Mouse (Mus musculus) kidney, adult 9 months (tissue): Measurements from ENCODE around the gene Meis1.

Source experiments
- DNase-seq: peaks from one replicate; pipeline ENCODE4 v3.0.0; 2022

The Meis1 gene

GRCm38 (mm10) chr11:19014113-19014440 lies 4.7 kb downstream of the Meis1 start:
- no peak for DNase-seq

GRCm38 (mm10) chr11:19013141-19014112 lies 5.4 kb downstream of the Meis1 start:
- no peak for DNase-seq

- DNase-seq: no peak
Observed at GRCm38 (mm10) chr11:19012463-19013115, 6.2 kb downstream of the Meis1 start.

GRCm38 (mm10) chr11:19012001-19012400 lies 6.8 kb downstream of the Meis1 start:
- no peak for DNase-seq

- no peak for DNase-seq
Observed at GRCm38 (mm10) chr11:19011108-19011805, 7.5 kb downstream of the Meis1 start.

- no peak for DNase-seq
Observed at GRCm38 (mm10) chr11:19010396-19010811, 8.4 kb downstream of the Meis1 start.

GRCm38 (mm10) chr11:19009536-19010395 lies 9.0 kb downstream of the Meis1 start:
- no peak for DNase-seq

GRCm38 (mm10) chr11:19008610-19009384 lies 10.0 kb downstream of the Meis1 start:
- DNase-seq: no peak

- DNase-seq: no peak
Observed at GRCm38 (mm10) chr11:19007541-19008424, 11.0 kb downstream of the Meis1 start.

GRCm38 (mm10) chr11:19007068-19007467 lies 11.7 kb downstream of the Meis1 start:
- DNase-seq: no peak

GRCm38 (mm10) chr11:19005913-19006693 lies 12.7 kb downstream of the Meis1 start:
- no peak for DNase-seq

- DNase-seq: no peak
Observed at GRCm38 (mm10) chr11:19005007-19005912, 13.5 kb downstream of the Meis1 start.

- no peak for DNase-seq
Observed at GRCm38 (mm10) chr11:19003066-19003465, 15.7 kb downstream of the Meis1 start.

- no peak for DNase-seq
Observed at GRCm38 (mm10) chr11:18996767-18997166, 22.0 kb downstream of the Meis1 start.

GRCm38 (mm10) chr11:18996289-18996688 lies 22.5 kb downstream of the Meis1 start:
- DNase-seq: no peak

- DNase-seq: no peak
Observed at GRCm38 (mm10) chr11:18992796-18993195, 26.0 kb downstream of the Meis1 start.

GRCm38 (mm10) chr11:18990244-18990677 lies 28.5 kb downstream of the Meis1 start:
- DNase-seq: no peak

- DNase-seq: no peak
Observed at GRCm38 (mm10) chr11:18989669-18990243, 29.0 kb downstream of the Meis1 start.
